Mouse (Mus musculus): ENCODE measurements at regions not wholly inside any gene's neighbourhood (a gene's known extent, or its start where the extent isn't known, plus 50 kb on each side); places are given as distances from the start of the nearest gene placed in this dataset.
"Not testable (repeated sequence)": the region's sequence is repeated elsewhere in the genome, so short reads cannot be mapped to it uniquely, and the experiment has no call there.

GRCm38 (mm10) chr9:31653788-31654187 lies 189.5 kb upstream of the Tmem45b start:
- no peak for DNase-seq (ENCODE audit: low read depth)

GRCm38 (mm10) chr9:31650362-31651130 lies 186.3 kb upstream of the Tmem45b start:
- no peak for DNase-seq (ENCODE audit: low read depth)

- DNase-seq (ENCODE audit: low read depth), result no peak
Observed at GRCm38 (mm10) chr9:31649073-31649472, 184.8 kb upstream of the Tmem45b start.

GRCm38 (mm10) chr9:31648551-31648950 lies 184.3 kb upstream of the Tmem45b start:
- DNase-seq (ENCODE audit: low read depth), result no peak

GRCm38 (mm10) chr9:31645114-31645513 lies 180.9 kb upstream of the Tmem45b start:
- no peak for DNase-seq (ENCODE audit: low read depth)

- DNase-seq (ENCODE audit: low read depth), result no peak
Observed at GRCm38 (mm10) chr9:31644106-31644505, 179.8 kb upstream of the Tmem45b start.

- DNase-seq (ENCODE audit: low read depth), result no peak
Observed at GRCm38 (mm10) chr9:31642169-31642568, 177.9 kb upstream of the Tmem45b start.

- DNase-seq (ENCODE audit: low read depth), result no peak
Observed at GRCm38 (mm10) chr9:31628291-31628690, 164.0 kb upstream of the Tmem45b start.

GRCm38 (mm10) chr9:31621553-31621952 lies 157.3 kb upstream of the Tmem45b start:
- DNase-seq (ENCODE audit: low read depth), result not testable (repeated sequence)

- DNase-seq (ENCODE audit: low read depth), result no peak
Observed at GRCm38 (mm10) chr9:31619344-31619743, 155.1 kb upstream of the Tmem45b start.

- DNase-seq (ENCODE audit: low read depth), result no peak
Observed at GRCm38 (mm10) chr9:31614250-31614945, 150.1 kb upstream of the Tmem45b start.

GRCm38 (mm10) chr9:31611036-31611695 lies 146.9 kb upstream of the Tmem45b start:
- DNase-seq (ENCODE audit: low read depth), result no peak

- no peak for DNase-seq (ENCODE audit: low read depth)
Observed at GRCm38 (mm10) chr9:31610631-31611030, 146.4 kb upstream of the Tmem45b start.

GRCm38 (mm10) chr9:31610212-31610611 lies 145.9 kb upstream of the Tmem45b start:
- DNase-seq (ENCODE audit: low read depth), result peak; percentile 1

- no peak for DNase-seq (ENCODE audit: low read depth)
Observed at GRCm38 (mm10) chr9:31609731-31610130, 145.5 kb upstream of the Tmem45b start.

- no peak for DNase-seq (ENCODE audit: low read depth)
Observed at GRCm38 (mm10) chr9:31608084-31608870, 144.0 kb upstream of the Tmem45b start.

GRCm38 (mm10) chr9:31606936-31607335 lies 142.7 kb upstream of the Tmem45b start:
- DNase-seq (ENCODE audit: low read depth), result no peak

- no peak for DNase-seq (ENCODE audit: low read depth)
Observed at GRCm38 (mm10) chr9:31604497-31605090, 140.3 kb upstream of the Tmem45b start.

- DNase-seq (ENCODE audit: low read depth), result no peak
Observed at GRCm38 (mm10) chr9:31602707-31603106, 138.4 kb upstream of the Tmem45b start.

GRCm38 (mm10) chr9:31595096-31595495 lies 130.8 kb upstream of the Tmem45b start:
- DNase-seq (ENCODE audit: low read depth), result no peak

GRCm38 (mm10) chr9:31587671-31588070 lies 123.4 kb upstream of the Tmem45b start:
- DNase-seq (ENCODE audit: low read depth), result no peak

GRCm38 (mm10) chr9:31583983-31584382 lies 119.7 kb upstream of the Tmem45b start:
- DNase-seq (ENCODE audit: low read depth), result no peak

Data from c-Kit-positive CD71-negative TER-119-negative erythroid progenitor cells, embryonic 14.5 days (primary cell).